Mouse (Mus musculus) spleen, adult 2 months (tissue): ENCODE data around the gene Baz1a. TPM values are rescaled to one million over a fixed set of nuclear protein-coding genes. Genes with fewer than 3 reads are reported as not detected.

Experiments
- DNase-seq, 2 experiments: peaks; one replicate each; pipeline versions ENCODE4 v3.0.0 to v3.0.0-alpha.2; 2012 to 2021; ENCODE audit warnings: low spot score in 2 of 2, low read depth in 1 of 2
- H3K27ac ChIP-seq: fragments of 200-500 bp; 2 replicates; pipeline ENCODE4 v1.5.1; 2012; ENCODE audit warnings: low read length, inconsistent platforms; ENCODE audit not compliant: insufficient read depth
- H3K27me3 ChIP-seq: fragments of 200-500 bp; 2 replicates; pipeline ENCODE4 v1.6.1; 2012; ENCODE audit warnings: mild to moderate bottlenecking, moderate library complexity, low read length, inconsistent platforms; ENCODE audit not compliant: control insufficient read depth, insufficient read depth
- H3K36me3 ChIP-seq: fragments of 200-500 bp; 2 replicates; pipeline ENCODE4 v1.6.1; 2012; ENCODE audit warnings: mild to moderate bottlenecking, low read length, inconsistent platforms; ENCODE audit not compliant: control insufficient read depth, insufficient read depth
- H3K4me1 ChIP-seq: fragments of 200-500 bp; 2 replicates; pipeline ENCODE4 v1.6.1; 2011; ENCODE audit warnings: inconsistent platforms; ENCODE audit not compliant: control insufficient read depth, insufficient read depth, insufficient read length
- H3K4me3 ChIP-seq: fragments of 200-500 bp; 2 replicates; pipeline ENCODE4 v1.5.1; 2011; ENCODE audit warnings: mild to moderate bottlenecking, inconsistent platforms; ENCODE audit not compliant: insufficient read depth, insufficient read length; ENCODE audit errors: extremely low read depth
- CTCF ChIP-seq: fragments of 200-500 bp; IDR thresholded peaks from 2 replicates; pipeline ENCODE4 v1.5.1; 2011; ENCODE audit warnings: mild to moderate bottlenecking, inconsistent platforms; ENCODE audit not compliant: insufficient read depth, insufficient read length, insufficient replicate concordance; ENCODE audit errors: extremely low read depth
- POLR2A ChIP-seq: fragments of 200-500 bp; IDR thresholded peaks from 2 replicates; pipeline ENCODE4 v1.6.1; 2011; ENCODE audit warnings: low read depth, low read length, inconsistent platforms
- WGBS: fragments of 180-500 bp; shearing (Covaris S2); methylation state at CpG from one replicate; pipeline ENCODE4 v1.1.7; 2018; 5-methylcytosine and 5-hydroxymethylcytosine counted together
- polyA plus RNA-seq: library from polyadenylated mRNA; depleted of rRNA; stranded (reverse); fragments of >200 nt; gene quantifications from 2 replicates; pipeline ENCODE4 v1.2.3, GENCODE M21; 2012; rRNA removed

Gene Baz1a
- polyA plus RNA-seq, 1 experiment = 8.1 TPM

- WGBS = under 1% methylated on average over 36 of the region's 36 CpGs
- H3K36me3 ChIP-seq = peaks cover 4% of the 10 kb centered on the region; the same call in 1 of the 2 replicates
- no peak for DNase-seq
- H3K4me1 ChIP-seq = no peaks in the 10 kb centered on the region; the same call in none of the 2 replicates
- peak overlapping the region; percentile 94 for H3K4me3 ChIP-seq
- no peaks in the 10 kb centered on the region for H3K27me3 ChIP-seq
- TF ChIP-seq POLR2A = no peak
- no peak for TF ChIP-seq CTCF
- H3K27ac ChIP-seq = peak overlapping the region; percentile 88
Observed at GRCm38 (mm10) chr12:54861991-54862605, 152.1 kb downstream of the Baz1a start.

- Histone ChIP-seq H3K27ac (no peak overlapping the region), H3K36me3 (peaks cover 4% of the 10 kb centered on the region; the same call in 1 of the 2 replicates), H3K27me3 (no peaks in the 10 kb centered on the region), H3K4me3 (no peak overlapping the region), H3K4me1 (no peaks in the 10 kb centered on the region; the same call in none of the 2 replicates)
- DNase-seq = no peak
- 83% methylated on average over 6 of the region's 6 CpGs for WGBS
- no peak for TF ChIP-seq POLR2A
- TF ChIP-seq CTCF = no peak
Observed at GRCm38 (mm10) chr12:54859531-54859930, 154.6 kb downstream of the Baz1a start.

GRCm38 (mm10) chr12:54850551-54850950 lies 163.6 kb downstream of the Baz1a start:
- WGBS = 90% methylated on average over 2 of the region's 2 CpGs
- no peak overlapping the region for H3K27ac ChIP-seq
- TF ChIP-seq POLR2A (no peak), CTCF (no peak)
- DNase-seq = no peak
- H3K27me3 ChIP-seq = no peaks in the 10 kb centered on the region
- no peak overlapping the region for H3K4me3 ChIP-seq
- H3K36me3 ChIP-seq = no peaks in the 10 kb centered on the region
- no peaks in the 10 kb centered on the region for H3K4me1 ChIP-seq

GRCm38 (mm10) chr12:54844415-54844814 lies 169.7 kb downstream of the Baz1a start:
- no peaks in the 10 kb centered on the region for H3K4me1 ChIP-seq
- peak overlapping the region; percentile 37 for H3K27ac ChIP-seq
- H3K27me3 ChIP-seq = no peaks in the 10 kb centered on the region
- TF ChIP-seq CTCF = no peak
- TF ChIP-seq POLR2A = no peak
- no peak for DNase-seq
- no peaks in the 10 kb centered on the region for H3K36me3 ChIP-seq
- no peak overlapping the region for H3K4me3 ChIP-seq

Other genes with a start within 250 kb of the Baz1a start
- gene Snx6, start 218.6 kb downstream of the Baz1a start, polyA plus RNA-seq = 8.9 and 11.9 TPM in 2 replicates
- 2.0 and 3.4 TPM in 2 replicates for gene Cfl2, start 151.5 kb downstream of the Baz1a start, polyA plus RNA-seq
- gene Gm20403, start 27.8 kb downstream of the Baz1a start, polyA plus RNA-seq = not detected in 2 replicates
- 2.2 and 3.1 TPM in 2 replicates for gene 2700097O09Rik, start 65.8 kb upstream of the Baz1a start, polyA plus RNA-seq
- 10.5 and 10.6 TPM in 2 replicates for gene Srp54a, start 65.9 kb upstream of the Baz1a start, polyA plus RNA-seq
- gene Fam177a, start 110.1 kb upstream of the Baz1a start, polyA plus RNA-seq = 3.4 and 4.9 TPM in 2 replicates
- gene Srp54b, start 140.8 kb upstream of the Baz1a start, polyA plus RNA-seq = 15.2 and 16.2 TPM in 2 replicates
- not detected in 2 replicates for gene 1700047I17Rik2, start 185.2 kb upstream of the Baz1a start, polyA plus RNA-seq
- gene Srp54c, start 215.8 kb upstream of the Baz1a start, polyA plus RNA-seq = 2.6 and 3.8 TPM in 2 replicates